Mouse (Mus musculus) cerebellum, adult 9-10 months (tissue): ENCODE measurements at regions not wholly inside any gene's neighbourhood (a gene's known extent, or its start where the extent isn't known, plus 50 kb on each side); places are given as distances from the start of the nearest gene placed in this dataset.

ENCODE experiments used
- DNase-seq: peaks from one replicate; pipeline ENCODE4 v3.0.0; 2022

DNA sequence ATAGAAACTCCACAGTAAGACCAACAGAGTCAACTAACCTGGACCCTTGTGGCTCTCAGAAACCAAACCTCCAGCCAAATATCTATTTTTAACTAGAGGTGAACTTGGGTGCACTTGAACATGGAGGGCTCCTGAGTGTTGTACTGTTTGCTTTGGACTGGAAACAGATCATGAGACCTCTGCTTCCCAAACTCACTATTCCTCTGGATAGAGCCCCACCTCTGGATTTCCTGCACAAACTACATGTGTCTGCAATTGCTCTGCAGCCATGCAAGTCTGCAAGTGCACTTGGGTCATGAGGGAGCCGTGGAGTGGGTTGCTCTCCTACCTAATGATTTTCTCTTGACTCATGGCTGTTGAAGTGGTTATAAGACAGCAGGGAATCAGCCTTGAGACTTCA is 759.9 kb upstream of the Fam160b2 start:
- DNase-seq: no peak

- DNase-seq: no peak
These were observed 738.6 kb upstream of the Fam160b2 start for GRCm38 (mm10) chr14:71338219-71338618.

DNA sequence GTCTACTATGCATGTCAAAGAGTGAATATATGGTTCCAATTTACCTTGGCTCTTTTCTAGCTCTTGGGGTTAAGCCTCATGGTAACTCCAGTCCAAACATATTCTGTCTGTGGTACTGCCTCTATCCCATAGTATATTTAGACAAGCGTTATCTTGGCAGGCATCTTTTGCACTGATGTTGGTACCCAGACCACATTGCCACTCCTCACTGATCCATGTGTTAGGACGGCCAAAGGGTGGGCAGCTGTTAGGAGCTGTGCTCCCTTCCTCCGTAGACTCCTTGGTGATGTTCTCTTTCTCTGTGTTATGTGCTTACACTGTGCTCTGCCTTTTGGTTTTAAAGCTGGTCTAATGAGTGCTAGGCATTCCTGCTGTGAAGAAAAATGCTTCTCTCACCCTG is 737.3 kb upstream of the Fam160b2 start:
- DNase-seq: no peak

GRCm38 (mm10) chr14:71334022-71334421 is 734.4 kb upstream of the Fam160b2 start:
- no peak for DNase-seq

GRCm38 (mm10) chr14:71329862-71330630 is 730.4 kb upstream of the Fam160b2 start:
- DNase-seq: no peak

DNA sequence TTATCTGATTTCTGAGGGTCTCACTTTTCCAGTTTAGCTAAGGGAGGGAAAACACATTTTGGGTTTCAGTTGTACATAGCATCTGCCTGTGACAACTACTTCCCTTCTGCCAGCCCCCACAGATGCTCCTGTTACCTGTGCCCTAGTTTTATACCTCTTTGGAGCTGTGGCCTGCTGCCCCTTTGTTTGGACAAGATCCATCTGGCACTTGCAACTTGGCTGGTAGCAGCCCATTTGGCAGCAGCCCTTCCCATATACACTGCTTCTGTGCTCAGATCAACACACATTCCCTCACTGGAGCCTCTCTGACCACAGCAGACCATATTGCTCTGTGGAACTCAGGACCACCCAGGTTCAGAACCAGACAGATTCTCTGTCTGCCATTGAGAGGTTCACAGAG is 728.0 kb upstream of the Fam160b2 start:
- DNase-seq: peak; percentile 6

GRCm38 (mm10) chr14:71326521-71327105 is 727.0 kb upstream of the Fam160b2 start:
- DNase-seq: no peak

DNA sequence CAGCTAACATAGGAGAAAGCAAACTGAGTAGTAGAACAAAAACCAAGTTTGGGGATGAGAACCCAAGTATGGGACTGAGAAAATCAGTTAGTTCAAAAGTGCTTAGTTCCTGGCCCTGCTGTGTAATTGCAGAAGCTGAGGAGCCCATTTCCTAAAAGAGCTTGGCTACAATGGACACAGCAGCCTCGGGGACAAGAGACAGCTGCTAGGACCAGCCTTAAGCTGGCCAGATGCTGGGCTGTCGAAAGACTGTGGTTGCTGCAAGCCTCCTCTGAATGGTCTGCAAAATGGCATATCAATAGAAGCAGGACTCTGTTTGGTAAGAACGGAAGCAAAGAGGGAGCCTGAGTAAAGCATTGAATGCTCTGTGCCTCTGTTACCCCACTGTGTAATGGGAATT is 715.6 kb upstream of the Fam160b2 start:
- DNase-seq: no peak

DNA sequence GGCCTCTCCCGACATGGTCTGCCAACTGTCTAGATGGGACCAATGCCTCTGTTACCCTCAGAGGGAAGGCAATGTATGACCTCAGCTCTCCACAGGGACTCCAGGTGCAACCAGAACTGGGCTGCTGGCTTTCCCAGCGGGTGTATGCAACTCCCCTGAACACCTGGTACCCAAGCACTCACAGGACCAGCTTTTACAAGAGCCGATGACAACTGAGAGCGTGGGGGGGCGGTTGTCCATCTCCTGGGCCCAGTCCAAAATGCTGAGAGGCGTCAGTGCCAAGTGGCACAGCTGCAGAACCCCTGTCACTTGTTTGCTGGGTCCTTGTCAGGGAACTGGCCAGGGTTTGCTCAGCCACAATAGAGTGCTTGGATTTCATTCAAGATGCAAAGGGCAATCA is 700.1 kb upstream of the Fam160b2 start:
- DNase-seq: no peak

DNA sequence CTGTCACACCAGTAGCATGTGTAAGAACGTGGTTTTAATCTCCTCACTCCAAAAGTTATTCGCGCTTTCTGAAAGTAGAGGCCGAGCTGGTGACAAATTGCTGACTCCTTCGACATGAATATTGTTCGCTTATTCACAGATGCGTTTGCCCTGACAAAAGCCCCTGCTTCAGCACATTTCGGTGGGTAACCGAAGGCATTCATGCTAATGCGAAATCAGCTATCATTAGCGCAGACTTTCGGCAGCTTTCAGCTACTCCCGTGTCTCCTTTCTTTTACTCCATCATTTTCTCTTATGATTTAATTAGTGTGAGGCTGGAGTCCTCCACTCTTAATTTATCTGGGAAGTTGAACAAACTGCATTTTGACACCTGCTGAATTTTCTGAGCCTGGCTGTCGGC is 681.9 kb upstream of the Fam160b2 start:
- no peak for DNase-seq

DNA sequence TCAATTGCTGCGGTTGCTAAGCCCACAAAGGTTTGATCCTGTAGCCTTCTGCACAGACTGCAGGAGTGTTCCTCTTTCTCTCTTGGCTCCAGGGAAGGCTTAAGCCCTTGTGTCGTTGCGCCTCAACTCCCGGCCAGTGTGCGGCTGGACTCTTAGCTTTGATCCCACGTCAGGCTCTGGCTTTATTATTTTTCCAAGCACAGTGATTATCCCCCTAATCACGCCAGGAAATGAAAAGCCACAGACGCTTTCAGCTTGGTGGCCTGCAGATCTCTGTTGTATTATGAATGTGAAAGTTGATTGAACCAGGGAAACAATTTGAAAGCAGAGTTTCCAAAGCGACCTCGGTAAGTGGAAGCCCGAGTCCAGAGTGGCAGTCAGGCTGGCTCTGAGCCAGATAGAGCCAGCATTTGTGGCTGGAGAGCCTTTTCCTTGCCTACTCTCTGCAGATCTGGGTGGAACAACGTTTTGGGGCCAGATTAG is 676.7 kb upstream of the Fam160b2 start:
- no peak for DNase-seq

DNA sequence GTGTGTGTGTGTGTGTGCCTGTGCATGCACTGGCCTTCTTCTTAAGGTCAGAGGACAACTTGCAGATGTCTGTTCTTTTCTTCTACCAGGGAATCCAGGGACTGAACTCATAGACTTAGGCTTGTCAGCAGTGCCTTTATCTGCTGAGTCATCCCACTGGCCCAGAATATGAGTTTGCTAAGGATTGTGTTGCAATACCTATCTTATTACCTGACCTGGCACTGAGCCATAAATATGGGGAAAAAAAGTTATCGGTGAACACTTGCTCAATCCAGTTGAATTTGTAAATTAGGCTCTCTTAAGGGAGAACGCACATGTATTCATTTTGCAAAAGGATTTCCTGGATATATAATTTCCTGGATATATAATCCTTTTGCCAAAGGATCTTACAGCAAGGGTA is 672.8 kb upstream of the Fam160b2 start:
- DNase-seq: no peak

DNA sequence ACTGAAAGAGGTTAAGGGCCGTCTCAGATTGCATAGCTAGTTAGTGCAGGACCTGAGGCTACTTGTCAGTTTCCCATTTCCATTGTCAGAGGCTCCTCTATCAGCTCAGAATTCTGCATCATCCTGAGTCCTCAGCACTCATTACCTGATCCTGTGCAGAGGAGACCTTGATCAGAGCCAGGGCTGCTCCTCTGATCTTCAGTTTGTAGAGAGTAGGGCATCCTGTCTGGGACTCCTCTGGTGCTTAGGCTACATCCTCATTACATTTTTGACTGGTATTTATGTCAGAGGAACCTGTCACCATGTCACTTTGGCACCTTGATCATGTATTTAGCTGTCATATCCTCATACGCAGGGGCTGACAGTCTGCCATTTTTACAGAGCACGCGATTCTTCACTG is 658.0 kb upstream of the Fam160b2 start:
- no peak for DNase-seq

DNA sequence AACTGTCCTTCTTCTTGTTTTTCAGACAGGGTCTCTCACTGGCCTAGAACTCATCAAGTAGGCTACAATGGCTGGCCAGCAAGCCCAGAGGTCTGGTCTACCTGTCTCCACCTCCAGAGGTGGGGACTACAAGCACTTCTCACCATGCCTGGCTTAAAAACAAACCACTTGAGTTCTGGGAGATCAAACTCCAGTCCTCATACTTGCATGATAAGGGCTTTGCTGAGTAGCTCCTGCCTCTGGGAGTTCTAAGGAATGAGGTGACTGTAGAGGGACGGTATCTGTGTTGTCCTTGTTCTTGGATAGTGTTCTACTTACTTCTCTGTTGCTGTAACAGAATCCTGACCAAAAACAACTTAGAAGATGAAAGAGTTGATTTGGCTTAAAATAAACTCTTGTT is 654.6 kb upstream of the Fam160b2 start:
- no peak for DNase-seq

GRCm38 (mm10) chr14:71252136-71252535 is 652.5 kb upstream of the Fam160b2 start:
- no peak for DNase-seq

- DNase-seq: no peak
These were observed 651.5 kb upstream of the Fam160b2 start for GRCm38 (mm10) chr14:71251116-71251515.

DNA sequence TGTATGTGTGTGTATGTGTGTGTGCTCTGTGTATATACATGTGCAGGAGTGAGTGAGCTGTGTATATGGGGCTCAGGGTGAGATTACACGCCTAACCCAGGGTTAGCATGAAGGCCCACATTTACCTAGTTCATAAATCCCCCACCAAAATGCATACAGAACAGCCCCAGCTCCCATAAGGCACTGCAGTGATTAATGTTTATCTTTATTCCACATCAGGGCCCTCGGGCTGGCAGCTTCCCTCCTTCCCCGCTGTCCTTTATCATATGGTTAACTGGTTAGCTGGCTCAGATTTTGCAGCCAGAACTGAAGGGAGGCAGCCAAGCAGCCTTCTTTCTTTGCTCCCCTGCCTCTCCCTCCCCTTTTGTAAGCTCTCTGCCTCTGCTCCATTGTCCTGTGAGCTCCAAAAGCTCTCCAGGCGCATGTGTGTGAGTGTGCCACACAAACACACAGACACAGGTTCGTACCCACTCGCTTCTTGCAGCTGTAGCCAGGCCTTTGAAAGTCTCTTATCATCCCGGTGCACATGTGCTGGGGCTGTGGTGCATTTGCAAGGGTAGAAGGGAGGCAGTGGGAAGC is 649.8 kb upstream of the Fam160b2 start:
- no peak for DNase-seq

- DNase-seq: no peak
These were observed 648.9 kb upstream of the Fam160b2 start for GRCm38 (mm10) chr14:71248534-71248933.

GRCm38 (mm10) chr14:71241655-71242390 is 642.2 kb upstream of the Fam160b2 start:
- DNase-seq: peak; percentile 4

- no peak for DNase-seq
These were observed 636.6 kb upstream of the Fam160b2 start for GRCm38 (mm10) chr14:71236192-71236591.

- DNase-seq: no peak
These were observed 635.3 kb upstream of the Fam160b2 start for GRCm38 (mm10) chr14:71234900-71235299.

- no peak for DNase-seq
These were observed 634.6 kb upstream of the Fam160b2 start for GRCm38 (mm10) chr14:71234276-71234675.

DNA sequence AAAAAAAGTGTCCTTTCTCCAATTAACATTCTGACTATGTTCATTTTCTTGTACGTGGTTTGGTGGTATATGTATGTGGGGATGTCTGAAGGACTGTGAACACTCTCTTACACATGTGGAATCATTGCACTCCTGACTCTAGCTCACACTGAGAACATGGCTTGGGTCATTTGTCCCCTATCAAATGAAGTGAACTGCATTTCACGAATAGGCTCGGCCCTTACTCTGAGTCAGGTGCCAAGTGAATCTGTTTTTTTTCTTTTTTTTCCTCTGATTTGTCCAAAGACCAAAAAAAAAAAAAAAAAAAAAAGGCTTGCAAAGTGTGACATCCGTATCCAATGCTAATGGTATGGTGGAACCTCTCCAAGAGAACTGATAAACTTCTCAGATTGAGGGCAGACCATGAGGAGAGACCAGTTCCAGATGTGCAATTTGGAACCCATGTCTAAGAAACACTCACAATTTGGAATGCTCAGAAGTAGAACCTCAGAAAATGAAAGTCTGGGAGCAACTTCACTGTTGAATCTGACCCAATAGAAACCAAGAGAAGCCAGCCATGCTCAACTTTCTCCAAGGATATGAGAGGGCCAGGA is 631.7 kb upstream of the Fam160b2 start:
- no peak for DNase-seq
